9 mouse cellular contexts compared by ENCODE assay signal in the genomic region with DNA sequence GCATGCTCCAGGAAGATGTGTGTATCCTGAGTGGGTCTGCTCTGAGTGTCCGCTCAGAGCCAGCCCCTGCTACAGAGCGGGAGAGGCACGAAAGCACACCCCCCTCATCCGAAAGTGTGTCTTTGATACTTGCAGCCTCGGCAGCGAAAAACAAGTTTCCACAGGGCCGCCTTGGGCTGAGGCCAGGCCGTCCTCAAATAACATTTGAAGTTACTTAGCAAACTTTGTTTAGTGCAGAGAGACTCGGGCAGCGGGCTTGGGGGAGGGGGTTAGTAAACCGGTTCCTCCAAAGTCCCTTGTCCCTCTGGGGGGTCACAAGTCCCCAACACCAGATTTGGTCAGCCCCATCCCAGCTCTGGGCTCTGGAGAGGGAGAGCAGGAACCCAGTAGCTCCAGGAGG. TPM values are rescaled to one million over a fixed set of nuclear protein-coding genes. Genes with fewer than 3 reads are reported as not detected.
DNase-seq lines count a peak whose midpoint lies in the region; ATAC-seq and TF ChIP-seq lines count a peak whose summit lies in the region.
"Had no signal": no experiment of that assay in that cellular context is flagged by ENCODE, and none has a peak within 500 bp of the region (broad histone marks: within the 10 kb centered on the region; RNA-seq: fewer than 3 reads in every experiment).

No protein-coding gene starts in this region.

- H3K9me3 ChIP-seq in hindbrain, embryonic 11.5 days (ENCODE audit: control insufficient read depth, low read length) = no peaks in the 10 kb centered on the region
- H3K9me3 ChIP-seq in hindbrain, embryonic 10.5 days = no peaks in the 10 kb centered on the region
- H3K9me3 ChIP-seq in forebrain, embryonic 16.5 days (ENCODE audit: control insufficient read depth, low read length) = no peaks in the 10 kb centered on the region
- H3K9me3 ChIP-seq in stomach, postnatal 0 days (ENCODE audit: control insufficient read depth, low read length) = no peaks in the 10 kb centered on the region

- TF ChIP-seq CTCF in stomach, postnatal 0 days (IDR thresholded peaks at IDR 0.05; ENCODE audit: low read depth) = no peak

- no peaks in the 10 kb centered on the region for H3K4me1 ChIP-seq in hindbrain, embryonic 11.5 days (replicated peaks; ENCODE audit: control insufficient read depth, insufficient read depth, low read length)
- peaks cover 7% of the 10 kb centered on the region for H3K4me1 ChIP-seq in hindbrain, embryonic 10.5 days (replicated peaks)
- H3K4me1 ChIP-seq in forebrain, embryonic 16.5 days (replicated peaks; ENCODE audit: control insufficient read depth, insufficient read depth, low read length) = peaks cover 86% of the 10 kb centered on the region
- peaks cover 43% of the 10 kb centered on the region for H3K4me1 ChIP-seq in stomach, postnatal 0 days (replicated peaks; ENCODE audit: control insufficient read depth, insufficient read depth)

- TF ChIP-seq EP300 in stomach, postnatal 0 days (optimal IDR thresholded peaks at IDR 0.05) = no peak

- no peak overlapping the region for H3K4me2 ChIP-seq in hindbrain, embryonic 11.5 days (replicated peaks; ENCODE audit: low read depth, low read length)
- H3K4me2 ChIP-seq in forebrain, embryonic 16.5 days (ENCODE audit: low read length) = peak overlapping the region; percentile 37
- H3K4me2 ChIP-seq in stomach, postnatal 0 days (replicated peaks; ENCODE audit: low read depth) = peak overlapping the region; percentile 8

- no peak for ATAC-seq in hindbrain, embryonic 11.5 days (ENCODE audit: low FRiP score)
- ATAC-seq in forebrain, embryonic 16.5 days = no peak
- ATAC-seq in stomach, postnatal 0 days (ENCODE audit: low FRiP score, low TSS enrichment) = no peak; the same call in 1 of the 2 replicates
- no peak for ATAC-seq in megakaryocyte-erythroid progenitor cell, adult 5-6 weeks (replicated peaks; ENCODE audit: low FRiP score, low TSS enrichment, poor library complexity, severe bottlenecking)

- 13% methylated on average over 11 of the region's 11 CpGs for WGBS in hindbrain, embryonic 11.5 days
- 13% methylated on average over 11 of the region's 11 CpGs for WGBS in hindbrain, embryonic 10.5 days
- 14% methylated on average over 11 of the region's 11 CpGs for WGBS in forebrain, embryonic 16.5 days
- WGBS in stomach, postnatal 0 days = 7% methylated on average over 11 of the region's 11 CpGs

- H3K36me3 ChIP-seq in hindbrain, embryonic 11.5 days (ENCODE audit: control insufficient read depth, insufficient read depth, low read length) = no peaks in the 10 kb centered on the region
- H3K36me3 ChIP-seq in hindbrain, embryonic 10.5 days = no peaks in the 10 kb centered on the region
- no peaks in the 10 kb centered on the region for H3K36me3 ChIP-seq in forebrain, embryonic 16.5 days (ENCODE audit: control insufficient read depth, insufficient read depth)
- H3K36me3 ChIP-seq in stomach, postnatal 0 days (ENCODE audit: control insufficient read depth, insufficient read depth, low read length) = 0 out of 2 replicates have a peak, but pooled peaks cover 2% of the 10 kb centered on the region

- no peak overlapping the region for H3K27ac ChIP-seq in hindbrain, embryonic 11.5 days (ENCODE audit: low read depth, low read length)
- no peak overlapping the region for H3K27ac ChIP-seq in hindbrain, embryonic 10.5 days
- peak overlapping the region; percentile 89 for H3K27ac ChIP-seq in forebrain, embryonic 16.5 days (ENCODE audit: low read length)
- H3K27ac ChIP-seq in stomach, postnatal 0 days (replicated peaks) = peak overlapping the region; percentile 53

- no peak overlapping the region for H3K9ac ChIP-seq in hindbrain, embryonic 11.5 days (ENCODE audit: low read depth, low read length)
- H3K9ac ChIP-seq in forebrain, embryonic 16.5 days (replicated peaks; ENCODE audit: low read depth, low read length) = peak overlapping the region; percentile 43
- no peak overlapping the region for H3K9ac ChIP-seq in stomach, postnatal 0 days (ENCODE audit: low read length)

- peak; percentile 19 for DNase-seq in hindbrain, embryonic 11.5 days (ENCODE audit: low spot score)
- no peak for DNase-seq in hindbrain, embryonic 10.5 days (ENCODE audit: low spot score)
- DNase-seq in adipocyte (ENCODE audit: low spot score) = peak; percentile 58
- peak; percentile 75 to 86 for DNase-seq in kidney, postnatal 25 days
- DNase-seq in stomach, postnatal 0 days (ENCODE audit: low spot score) = peak; percentile 80
- DNase-seq in left cerebral cortex, adult 11 months (ENCODE audit: low spot score) = no peak

- H3K27me3 ChIP-seq in hindbrain, embryonic 11.5 days (ENCODE audit: control insufficient read depth, insufficient read depth, low read length) = peaks cover 96% of the 10 kb centered on the region
- peaks cover 100% of the 10 kb centered on the region for H3K27me3 ChIP-seq in hindbrain, embryonic 10.5 days (ENCODE audit: insufficient read depth, poor library complexity, severe bottlenecking)
- peaks cover 2% of the 10 kb centered on the region for H3K27me3 ChIP-seq in forebrain, embryonic 16.5 days (replicated peaks; ENCODE audit: control insufficient read depth, insufficient read depth, low read length)
- no peaks in the 10 kb centered on the region for H3K27me3 ChIP-seq in stomach, postnatal 0 days (ENCODE audit: control insufficient read depth, insufficient read depth, low read length)

- no peak overlapping the region for H3K4me3 ChIP-seq in hindbrain, embryonic 11.5 days (ENCODE audit: low read depth, low read length)
- H3K4me3 ChIP-seq in hindbrain, embryonic 10.5 days = no peak overlapping the region
- H3K4me3 ChIP-seq in forebrain, embryonic 16.5 days (replicated peaks; ENCODE audit: low read length) = no peak overlapping the region
- H3K4me3 ChIP-seq in stomach, postnatal 0 days (ENCODE audit: low read depth, low read length) = no peak overlapping the region
- H3K4me3 ChIP-seq: megakaryocyte, embryonic 14.5 days had no signal

RNA-seq across cellular contexts. Expression of gene Nfix, which starts 11.2 kb away (rescaled TPM):
- polyA plus RNA-seq in hindbrain, embryonic 11.5 days (2014; fragmentation: Nextera tagmentation; extraction: Ambion mirVana) = 2.4 and 3.0 TPM in 2 replicates
- 0.07 and 0.29 TPM in 2 replicates for polyA plus RNA-seq in hindbrain, embryonic 10.5 days (2016; fragmentation: Nextera tagmentation; extraction: Ambion mirVana)
- polyA plus RNA-seq in forebrain, embryonic 16.5 days (2015; fragmentation: Nextera tagmentation; extraction: Ambion mirVana) = 440 and 546 TPM in 2 replicates
- polyA plus RNA-seq in stomach, postnatal 0 days (2015; fragmentation: Nextera tagmentation; extraction: Ambion mirVana) = 36.5 and 36.6 TPM in 2 replicates
- 73.4 and 79.7 TPM in 2 replicates for total RNA-seq in megakaryocyte-erythroid progenitor cell, adult 5-6 weeks (2014; fragmentation: Nextera tagmentation)
- 13.3 and 26.0 TPM in 2 replicates for total RNA-seq in megakaryocyte-erythroid progenitor cell, adult 5-6 weeks (2017)

RNA-seq across cellular contexts. Expression of gene Dand5, which starts 33.7 kb away (rescaled TPM):
- polyA plus RNA-seq in hindbrain, embryonic 11.5 days (2014; fragmentation: Nextera tagmentation; extraction: Ambion mirVana) = 6.2 and 7.1 TPM in 2 replicates
- 3.8 and 5.5 TPM in 2 replicates for polyA plus RNA-seq in hindbrain, embryonic 10.5 days (2016; fragmentation: Nextera tagmentation; extraction: Ambion mirVana)
- 8.2 and 8.7 TPM in 2 replicates for polyA plus RNA-seq in forebrain, embryonic 16.5 days (2015; fragmentation: Nextera tagmentation; extraction: Ambion mirVana)
- 3.3 TPM in 2 replicates for polyA plus RNA-seq in stomach, postnatal 0 days (2015; fragmentation: Nextera tagmentation; extraction: Ambion mirVana)
- total RNA-seq in megakaryocyte-erythroid progenitor cell, adult 5-6 weeks (2014; fragmentation: Nextera tagmentation) = 4.7 TPM in 2 replicates
- total RNA-seq in megakaryocyte-erythroid progenitor cell, adult 5-6 weeks (2017) = 3.5 and 3.7 TPM in 2 replicates

RNA-seq across cellular contexts. Expression of gene Gadd45gip1, which starts 42.4 kb away (rescaled TPM):
- 36.0 and 37.2 TPM in 2 replicates for polyA plus RNA-seq in hindbrain, embryonic 11.5 days (2014; fragmentation: Nextera tagmentation; extraction: Ambion mirVana)
- polyA plus RNA-seq in hindbrain, embryonic 10.5 days (2016; fragmentation: Nextera tagmentation; extraction: Ambion mirVana) = 43.7 and 45.8 TPM in 2 replicates
- 31.3 and 34.3 TPM in 2 replicates for polyA plus RNA-seq in forebrain, embryonic 16.5 days (2015; fragmentation: Nextera tagmentation; extraction: Ambion mirVana)
- 38.5 and 39.3 TPM in 2 replicates for polyA plus RNA-seq in stomach, postnatal 0 days (2015; fragmentation: Nextera tagmentation; extraction: Ambion mirVana)
- 28.3 and 31.1 TPM in 2 replicates for total RNA-seq in megakaryocyte-erythroid progenitor cell, adult 5-6 weeks (2014; fragmentation: Nextera tagmentation)
- total RNA-seq in megakaryocyte-erythroid progenitor cell, adult 5-6 weeks (2017) = 53.1 and 61.8 TPM in 2 replicates

RNA-seq across cellular contexts. Expression of gene Rad23a, which starts 51.6 kb away (rescaled TPM):
- polyA plus RNA-seq in hindbrain, embryonic 11.5 days (2014; fragmentation: Nextera tagmentation; extraction: Ambion mirVana) = 88.6 and 91.3 TPM in 2 replicates
- 115 TPM in 2 replicates for polyA plus RNA-seq in hindbrain, embryonic 10.5 days (2016; fragmentation: Nextera tagmentation; extraction: Ambion mirVana)
- polyA plus RNA-seq in forebrain, embryonic 16.5 days (2015; fragmentation: Nextera tagmentation; extraction: Ambion mirVana) = 84.8 and 86.5 TPM in 2 replicates
- polyA plus RNA-seq in stomach, postnatal 0 days (2015; fragmentation: Nextera tagmentation; extraction: Ambion mirVana) = 69.8 and 70.6 TPM in 2 replicates
- total RNA-seq in megakaryocyte-erythroid progenitor cell, adult 5-6 weeks (2014; fragmentation: Nextera tagmentation) = 94.8 and 151 TPM in 2 replicates
- 38.4 and 43.7 TPM in 2 replicates for total RNA-seq in megakaryocyte-erythroid progenitor cell, adult 5-6 weeks (2017)

RNA-seq across cellular contexts. Expression of gene Calr, which starts 57.8 kb away (rescaled TPM):
- polyA plus RNA-seq in hindbrain, embryonic 11.5 days (2014; fragmentation: Nextera tagmentation; extraction: Ambion mirVana) = 837 and 845 TPM in 2 replicates
- 783 and 812 TPM in 2 replicates for polyA plus RNA-seq in hindbrain, embryonic 10.5 days (2016; fragmentation: Nextera tagmentation; extraction: Ambion mirVana)
- 610 and 631 TPM in 2 replicates for polyA plus RNA-seq in forebrain, embryonic 16.5 days (2015; fragmentation: Nextera tagmentation; extraction: Ambion mirVana)
- polyA plus RNA-seq in stomach, postnatal 0 days (2015; fragmentation: Nextera tagmentation; extraction: Ambion mirVana) = 522 and 537 TPM in 2 replicates
- total RNA-seq in megakaryocyte-erythroid progenitor cell, adult 5-6 weeks (2014; fragmentation: Nextera tagmentation) = 286 and 320 TPM in 2 replicates
- 1,361 and 1,527 TPM in 2 replicates for total RNA-seq in megakaryocyte-erythroid progenitor cell, adult 5-6 weeks (2017)

Comparison
In these comparisons a context has a peak if more than half of its experiments do, and no peak if none do; other contexts are left out.
1. DNase-seq: peak in hindbrain, embryonic 11.5 days (single experiment), adipocyte (single experiment), kidney, postnatal 25 days (2 of 2) and stomach, postnatal 0 days (single experiment); none in hindbrain, embryonic 10.5 days (single experiment) and left cerebral cortex, adult 11 months (single experiment).
2. H3K27ac ChIP-seq: peak in forebrain, embryonic 16.5 days (single experiment) and stomach, postnatal 0 days (single experiment); none in hindbrain, embryonic 11.5 days (single experiment) and hindbrain, embryonic 10.5 days (single experiment).
3. RNA of gene Nfix, which starts 11.2 kb away (polyA plus RNA-seq): 440 to 546 TPM in forebrain, embryonic 16.5 days; 36.5 to 36.6 TPM in stomach, postnatal 0 days, 2.4 to 3.0 TPM in hindbrain, embryonic 11.5 days and 0.07 to 0.29 TPM in hindbrain, embryonic 10.5 days; every median in the first group is over 10 times any median in the second.